Mouse (Mus musculus): ENCODE data around the gene Tmem211.
A peak's percentile ranks its signal among the peaks of the same experiment; 100 is the strongest.

Gene Tmem211

DNA sequence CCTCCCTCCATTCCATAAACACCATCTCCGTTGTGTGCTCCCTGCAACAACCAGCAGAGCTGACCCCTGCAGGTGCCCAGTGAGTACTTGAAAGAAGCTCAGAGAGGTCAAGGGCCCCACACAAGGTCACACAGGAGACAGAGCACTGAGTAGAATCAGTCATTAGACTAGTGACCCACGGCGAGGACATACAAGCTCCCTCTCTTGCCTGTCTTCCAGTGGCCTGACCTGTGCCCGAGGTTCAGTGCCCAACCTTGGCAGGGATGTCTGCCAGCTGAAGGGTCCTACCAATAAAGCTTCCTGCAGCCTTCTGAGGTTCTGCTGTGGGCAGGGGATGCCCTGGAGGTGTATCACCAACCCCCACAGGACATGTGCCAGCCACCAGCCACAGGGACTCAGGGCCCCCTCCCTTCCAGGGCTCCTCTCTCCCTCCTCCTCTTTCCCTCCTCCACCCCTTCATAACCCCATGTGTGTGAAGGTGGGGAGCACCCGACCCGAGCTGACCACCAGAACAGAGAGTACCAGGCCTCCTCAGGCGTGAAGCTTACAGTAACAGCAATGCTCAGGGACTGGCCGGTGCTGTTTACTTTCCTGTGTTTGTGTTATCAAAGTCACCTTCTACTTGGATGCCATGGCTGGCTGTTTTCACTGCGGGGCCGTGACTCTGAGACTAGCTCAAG is 14.4 kb upstream of the Tmem211 start:
- no peak for DNase-seq (ENCODE audit: inconsistent ontology term)

DNA sequence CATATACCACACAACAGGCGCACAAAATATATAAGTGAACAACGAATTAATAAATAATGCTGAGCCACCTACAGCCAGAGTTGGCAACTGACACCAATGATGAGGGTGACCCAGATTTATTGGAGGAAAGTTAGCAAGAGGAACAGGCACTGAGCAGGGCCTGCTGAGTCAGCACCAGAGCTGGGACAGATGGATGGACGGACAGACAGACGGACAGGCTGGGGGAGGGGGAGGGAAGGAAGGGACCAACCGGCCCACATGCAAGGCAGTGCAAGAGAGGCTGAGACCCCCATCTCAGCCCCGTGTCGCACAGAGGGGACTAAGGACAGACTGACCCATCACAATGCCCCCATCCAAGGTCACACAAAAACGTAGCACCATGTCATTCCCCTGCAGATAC is 12.7 kb upstream of the Tmem211 start:
- DNase-seq (ENCODE audit: inconsistent ontology term) = no peak

DNA sequence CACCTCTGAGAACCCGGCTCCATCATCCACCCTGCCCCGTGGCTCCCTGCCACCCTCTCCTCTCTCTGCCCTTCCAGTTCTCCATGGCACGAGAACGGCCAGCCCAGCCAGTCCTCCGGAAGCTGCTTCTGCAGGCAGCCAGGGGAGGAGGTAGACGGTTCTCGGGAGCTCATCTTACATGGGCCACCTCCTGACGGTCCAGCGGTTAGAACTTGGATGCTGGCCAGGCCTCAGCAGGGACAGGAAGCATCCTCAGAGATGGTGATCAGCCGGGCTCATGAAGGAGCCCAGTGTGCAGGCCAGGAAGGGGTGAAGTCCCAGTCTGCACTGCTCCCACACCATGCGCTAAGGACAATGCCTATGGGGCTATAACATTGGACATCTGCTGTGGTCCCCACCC is 12.3 kb upstream of the Tmem211 start:
- DNase-seq (ENCODE audit: inconsistent ontology term) = peak; percentile 80

DNA sequence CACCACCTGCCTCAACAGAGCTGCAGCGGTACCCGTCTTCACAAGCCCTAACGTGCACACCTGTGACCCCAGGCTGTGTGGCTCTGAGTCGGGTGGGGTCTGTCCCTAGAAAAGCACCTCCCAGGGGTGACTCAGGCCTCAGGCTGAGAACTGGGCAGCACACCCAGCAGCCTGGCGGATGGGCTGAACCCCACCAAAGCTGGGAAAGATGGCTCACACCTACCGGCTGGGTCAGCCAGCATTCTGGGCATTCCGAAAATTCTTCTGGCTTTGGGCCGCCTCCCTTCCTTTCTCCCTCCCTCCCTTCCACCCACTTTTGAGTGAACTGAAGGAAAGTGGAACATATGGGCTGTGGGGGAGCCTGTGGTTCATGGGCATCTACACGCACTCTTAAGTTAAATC is 11.1 kb upstream of the Tmem211 start:
- peak; percentile 94 for DNase-seq (ENCODE audit: inconsistent ontology term)

DNA sequence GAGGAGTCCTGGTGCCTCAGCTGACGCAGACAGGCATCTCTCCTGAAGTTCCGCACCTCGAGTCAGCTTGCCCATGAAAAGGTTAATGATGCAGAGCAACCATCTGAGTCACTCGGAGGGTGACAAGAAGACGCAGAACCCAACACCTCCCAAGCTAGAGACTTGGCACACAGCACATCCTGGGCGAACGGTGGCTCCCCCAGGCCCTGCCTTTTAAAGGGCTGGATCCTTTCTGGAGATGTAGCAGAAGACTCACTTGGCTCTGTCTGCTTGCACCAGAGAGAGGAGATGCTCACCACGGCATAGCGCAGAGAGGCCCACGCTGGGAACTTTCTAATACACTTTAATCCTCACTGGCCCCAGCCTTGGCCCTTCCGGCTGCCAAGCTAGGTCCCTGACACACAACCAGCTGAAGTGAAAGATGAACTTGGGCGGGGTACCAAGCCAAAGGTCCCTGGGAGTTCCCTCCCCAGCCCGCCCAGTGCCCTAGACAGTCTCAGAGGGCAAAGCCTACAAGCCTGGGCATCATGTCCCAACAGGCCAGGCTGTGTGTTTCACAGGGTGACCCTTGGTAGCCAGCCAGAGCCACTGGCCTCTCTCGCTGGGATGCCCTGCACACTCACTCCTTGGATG is 10.3 kb upstream of the Tmem211 start:
- DNase-seq (ENCODE audit: inconsistent ontology term) = peak; percentile 88

DNA sequence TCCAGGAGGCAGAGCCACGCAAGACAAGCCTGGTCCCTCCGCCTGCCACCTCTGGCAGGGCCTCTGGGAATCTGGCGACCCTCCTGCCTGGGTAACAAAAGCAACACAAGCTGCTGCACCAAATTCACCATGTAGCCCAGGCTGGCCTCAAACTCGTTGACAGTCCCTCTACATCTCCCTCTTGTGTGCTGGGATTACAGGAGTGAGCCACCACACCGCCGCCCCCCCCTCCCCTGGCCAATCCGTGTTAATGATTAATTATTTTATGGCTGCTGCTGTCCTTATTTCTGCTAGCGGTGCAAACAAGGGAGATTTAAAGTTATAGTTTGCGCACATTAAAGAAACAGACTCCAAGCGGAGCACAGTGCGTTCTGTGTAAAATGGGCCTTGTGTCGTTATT is 9.6 kb upstream of the Tmem211 start:
- no peak for DNase-seq (ENCODE audit: inconsistent ontology term)

DNA sequence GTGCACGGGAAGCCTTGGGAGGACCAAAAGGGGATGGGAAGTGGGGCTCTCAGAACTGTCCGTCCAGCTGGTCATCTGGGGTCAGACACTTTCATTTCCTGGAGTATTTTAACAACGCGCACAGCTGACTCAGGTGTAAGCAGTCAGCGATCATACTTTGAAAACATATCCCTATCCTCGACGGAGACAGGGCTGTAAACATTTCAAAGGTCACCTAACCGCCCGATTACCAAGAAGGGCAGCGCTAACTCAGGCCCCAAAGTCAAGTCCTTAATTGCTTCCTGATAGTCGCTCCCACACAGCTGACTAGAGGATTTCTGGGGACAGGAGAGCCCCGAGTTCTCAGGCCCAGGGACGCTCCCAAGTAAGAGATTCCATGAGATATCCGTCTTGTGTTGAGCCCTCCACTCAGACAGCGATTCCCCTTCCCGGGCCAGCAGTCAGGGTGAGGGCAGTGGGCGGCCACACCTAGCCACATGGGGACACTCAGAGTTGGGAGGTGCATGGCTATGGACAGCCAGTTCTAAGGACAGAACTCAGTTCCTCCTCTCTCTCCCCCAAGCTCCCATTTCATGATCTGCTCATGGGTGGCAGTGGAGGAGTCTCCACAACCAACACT is 8.0 kb upstream of the Tmem211 start:
- DNase-seq (ENCODE audit: inconsistent ontology term) = no peak

DNA sequence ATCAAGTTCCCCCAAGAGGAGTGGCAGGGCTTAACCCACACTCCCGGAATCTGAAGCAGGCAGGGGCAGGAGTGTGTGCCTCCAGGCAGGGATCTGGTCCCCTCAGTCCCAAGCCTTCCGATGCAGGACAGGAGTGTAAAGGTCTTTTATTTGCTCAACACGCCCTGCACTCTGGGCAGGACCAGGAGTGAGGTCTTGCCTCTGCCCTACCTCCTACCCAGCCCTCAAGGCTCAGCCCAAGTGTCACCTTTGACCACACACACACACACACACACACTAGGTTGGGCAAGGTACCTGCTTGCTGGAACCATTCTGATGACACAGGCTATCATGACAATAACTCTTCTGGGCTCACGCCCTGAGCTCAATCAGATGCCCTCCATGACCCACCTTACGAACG is 7.3 kb upstream of the Tmem211 start:
- no peak for DNase-seq (ENCODE audit: inconsistent ontology term)

DNA sequence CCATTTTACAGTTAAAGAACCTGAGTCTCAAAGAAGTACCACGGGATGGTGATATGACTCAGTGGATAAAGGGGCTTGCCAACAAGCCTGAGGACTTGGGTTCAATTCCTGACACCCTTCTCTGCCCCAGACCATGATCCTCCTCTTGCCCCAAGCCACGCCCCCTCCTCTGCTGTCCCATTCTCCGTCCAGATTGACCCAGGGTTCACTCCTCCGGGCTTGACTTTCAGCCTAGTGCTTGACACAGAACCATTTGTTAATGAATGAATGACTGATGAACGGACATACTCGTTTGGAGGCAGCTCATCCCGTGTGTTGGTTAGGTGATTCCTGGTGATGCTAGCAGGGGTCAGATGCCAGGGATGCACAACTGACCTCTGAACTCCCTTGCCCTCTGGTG is 6.8 kb upstream of the Tmem211 start:
- DNase-seq (ENCODE audit: inconsistent ontology term) = no peak

DNA sequence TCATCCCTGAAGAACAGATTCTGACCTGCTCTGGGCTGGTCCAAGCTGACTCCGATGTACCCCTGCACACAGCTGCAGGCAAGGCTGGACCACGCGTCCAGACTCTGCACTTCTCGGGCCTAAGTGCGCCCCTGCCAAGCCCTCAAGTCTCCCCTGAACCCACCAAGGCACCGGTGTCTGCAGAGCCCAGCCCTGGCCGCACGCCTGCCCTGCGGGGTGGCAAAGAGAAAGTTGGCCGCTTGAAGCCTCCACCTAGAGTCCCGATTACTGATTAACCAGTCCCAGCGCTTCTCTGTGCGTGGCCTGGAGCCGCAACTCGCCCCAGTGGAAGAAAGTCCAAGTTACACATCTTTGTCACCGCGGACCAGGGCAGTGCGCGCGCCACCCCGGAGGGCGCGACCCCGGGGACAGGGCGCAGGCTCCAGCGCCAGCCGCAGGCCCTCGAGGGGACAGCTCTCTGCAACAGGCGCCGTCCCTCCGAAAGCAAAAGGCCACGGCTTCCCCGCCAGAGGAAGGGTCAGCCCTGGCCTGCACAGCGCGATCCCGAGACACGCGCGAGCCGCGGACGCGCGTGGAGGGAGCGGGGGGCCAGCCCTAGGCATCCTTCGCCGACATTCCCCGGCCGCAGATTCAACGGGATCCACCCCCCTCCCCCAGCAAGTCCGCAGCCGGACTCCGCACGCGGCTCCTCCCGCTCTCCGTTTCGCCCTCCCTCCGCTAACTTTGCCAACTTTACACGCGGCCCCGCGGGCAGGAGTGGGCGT is 6.1 kb upstream of the Tmem211 start:
- peak; percentile 78 for DNase-seq (ENCODE audit: inconsistent ontology term)

DNA sequence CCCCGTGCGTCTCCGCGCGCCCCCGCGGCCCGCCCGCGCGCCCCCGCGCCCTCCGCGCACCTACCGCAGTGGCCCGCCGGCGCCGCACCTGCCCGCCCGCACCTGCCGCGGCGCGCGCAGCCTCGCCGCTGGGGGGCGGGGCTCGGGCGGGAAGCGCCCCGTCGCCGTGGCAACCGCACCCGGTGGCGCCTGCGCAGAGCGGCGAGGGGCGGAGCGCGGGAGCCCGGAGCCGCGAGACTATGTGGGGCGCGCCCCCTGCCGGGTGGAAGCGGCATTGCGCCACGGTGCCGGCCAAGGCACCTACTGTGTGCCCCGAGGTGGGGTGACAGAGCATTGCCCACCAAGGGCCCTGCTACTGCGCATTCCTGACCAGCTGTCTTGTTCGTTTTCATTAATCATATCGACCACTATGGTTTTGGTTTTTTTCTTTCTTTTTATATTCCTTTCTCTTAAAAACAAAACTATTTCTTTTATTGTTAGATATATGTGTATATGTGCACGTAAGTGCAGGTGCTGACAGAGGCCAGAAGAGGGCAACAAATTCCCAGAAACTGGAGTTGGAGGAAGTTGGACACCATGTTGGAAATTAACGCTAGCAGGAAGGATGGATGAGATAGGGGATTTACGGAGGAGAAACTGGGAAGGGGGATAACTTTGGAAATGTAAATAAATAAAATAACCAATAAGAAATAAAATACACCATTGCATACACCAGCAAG is 5.4 kb upstream of the Tmem211 start, which contains the start of gene 2900026A02Rik:
Gene 2900026A02Rik, minus strand, starts transcription at position 90 of the 719 bp plus-strand sequence.
- peak; percentile 83 for DNase-seq (ENCODE audit: inconsistent ontology term)

DNA sequence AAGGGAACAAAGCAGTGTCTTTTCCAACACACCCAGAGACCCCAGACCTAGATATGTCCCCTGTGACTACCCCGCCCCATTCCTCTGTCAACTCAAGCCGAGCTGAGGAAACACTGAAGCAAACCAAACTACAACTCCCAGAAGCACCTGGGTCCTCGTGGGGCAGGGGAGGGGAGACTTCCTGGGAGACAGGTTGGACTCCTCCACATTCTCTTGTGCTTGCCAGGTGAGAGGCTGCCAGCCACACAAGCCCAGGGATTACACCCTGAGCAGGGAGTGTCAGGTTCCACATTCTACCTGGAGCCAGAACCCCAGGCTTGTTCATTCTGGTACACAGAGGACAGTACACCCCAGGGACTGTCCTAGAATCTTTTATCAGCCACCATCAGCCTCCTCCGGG is 2.8 kb upstream of the Tmem211 start:
- no peak for DNase-seq (ENCODE audit: inconsistent ontology term)

DNA sequence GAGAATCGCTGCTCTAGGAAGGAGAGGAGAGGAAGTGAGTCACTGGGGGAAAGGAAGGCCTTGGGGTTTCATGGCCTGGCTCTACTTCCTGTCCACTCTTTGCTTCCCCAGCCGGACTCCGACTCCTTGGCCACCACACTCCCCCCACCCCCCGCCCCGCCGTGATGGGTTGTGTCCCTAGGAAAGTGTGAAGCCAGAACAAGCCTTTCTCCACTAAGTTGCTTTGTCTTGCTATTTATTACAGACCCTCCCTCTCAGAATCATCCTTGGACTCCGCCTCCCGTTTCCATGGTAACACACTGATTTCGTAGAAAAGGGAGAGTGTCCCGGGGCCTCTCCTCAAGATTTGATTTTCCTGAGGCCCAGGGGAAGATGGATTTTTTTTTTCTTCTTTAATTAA is 1.4 kb upstream of the Tmem211 start:
- DNase-seq (ENCODE audit: inconsistent ontology term) = no peak

DNA sequence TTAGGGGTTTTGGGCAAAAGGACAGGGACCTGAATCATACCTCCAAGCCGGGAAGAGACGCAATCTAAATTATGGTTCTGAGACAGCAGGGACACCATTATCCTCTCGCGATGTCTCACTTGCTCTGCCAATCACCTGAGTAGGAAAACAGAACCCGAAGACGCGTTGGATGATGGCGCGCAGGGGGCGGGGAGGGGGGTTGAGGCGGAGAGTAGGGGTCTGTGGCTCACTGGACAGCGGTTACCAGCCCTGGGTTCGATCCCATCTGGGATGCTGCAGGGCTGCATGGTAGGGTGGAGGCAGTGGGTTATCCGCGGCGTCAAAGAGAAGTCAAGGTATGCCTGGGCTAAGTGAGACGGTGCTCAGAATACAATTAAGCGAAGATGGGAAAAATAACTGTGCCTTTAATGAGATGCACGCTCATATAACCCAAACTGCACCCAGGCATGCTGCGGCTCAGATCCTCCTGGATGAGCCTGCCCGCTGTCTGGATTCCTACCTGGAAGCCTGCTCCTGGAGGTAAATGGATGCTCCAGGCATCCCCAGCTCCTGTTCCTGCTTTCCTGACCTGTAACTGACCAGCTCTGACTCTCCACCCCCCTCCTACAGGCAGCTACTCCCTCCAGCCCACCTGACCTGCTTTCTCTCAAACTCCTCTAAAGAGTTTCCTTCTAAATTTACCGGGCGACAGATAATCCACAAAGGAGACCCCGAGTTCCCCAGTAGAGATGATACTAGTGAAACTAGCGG is 848 bp upstream of the Tmem211 start:
- no peak for DNase-seq (ENCODE audit: inconsistent ontology term)

DNA sequence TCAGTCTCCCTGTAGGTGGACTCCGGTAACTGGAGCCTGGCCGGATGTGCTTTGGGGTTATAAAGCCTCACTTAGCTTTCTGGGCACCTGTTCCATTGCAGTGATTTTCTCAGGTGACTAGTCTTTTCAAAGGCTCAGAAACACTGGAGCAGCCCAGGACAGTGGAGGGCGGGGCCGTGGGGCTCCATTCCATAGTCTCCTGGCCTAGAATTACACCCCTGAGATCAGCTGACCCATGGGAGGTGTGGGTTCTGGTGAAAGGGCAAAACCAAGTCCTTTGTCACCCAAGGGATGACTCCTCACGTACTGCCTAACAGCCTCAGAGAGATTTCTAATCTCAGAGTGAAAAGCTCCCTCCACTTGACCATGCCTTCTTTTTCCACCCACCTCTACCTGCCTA is 3.5 kb downstream of the Tmem211 start:
- DNase-seq (ENCODE audit: inconsistent ontology term) = no peak

DNA sequence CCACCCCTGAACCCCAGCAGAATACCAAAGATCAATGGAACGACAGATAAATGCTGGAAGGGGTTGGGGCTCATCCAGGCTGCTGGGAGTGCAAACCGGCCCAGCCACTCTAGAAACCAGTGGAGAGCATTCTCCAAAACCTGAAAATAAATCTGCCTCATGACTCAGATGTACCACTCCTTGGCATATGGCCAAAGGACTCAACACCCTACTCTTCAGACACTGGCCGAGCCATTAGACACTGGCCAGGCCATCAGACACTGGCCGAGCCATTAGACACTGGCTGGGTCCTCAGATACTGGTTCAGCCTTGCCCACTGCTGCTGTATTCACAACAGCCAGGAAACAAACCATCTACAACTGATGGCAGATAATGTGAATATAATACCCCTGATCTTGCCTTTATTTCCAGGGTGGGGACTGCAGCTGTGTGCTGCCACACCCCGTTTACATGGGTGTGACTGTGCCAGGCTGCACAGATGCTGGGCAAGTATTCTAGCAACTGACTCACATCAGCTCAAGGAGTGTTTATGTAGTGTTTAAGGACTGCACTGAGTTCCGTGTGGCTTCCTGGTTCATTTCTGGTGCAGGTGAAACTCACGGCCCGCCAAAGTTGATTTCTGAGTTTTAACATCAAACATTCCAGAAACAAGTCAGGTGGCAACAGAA is 22.7 kb downstream of the Tmem211 start:
- DNase-seq (ENCODE audit: inconsistent ontology term) = no peak

DNA sequence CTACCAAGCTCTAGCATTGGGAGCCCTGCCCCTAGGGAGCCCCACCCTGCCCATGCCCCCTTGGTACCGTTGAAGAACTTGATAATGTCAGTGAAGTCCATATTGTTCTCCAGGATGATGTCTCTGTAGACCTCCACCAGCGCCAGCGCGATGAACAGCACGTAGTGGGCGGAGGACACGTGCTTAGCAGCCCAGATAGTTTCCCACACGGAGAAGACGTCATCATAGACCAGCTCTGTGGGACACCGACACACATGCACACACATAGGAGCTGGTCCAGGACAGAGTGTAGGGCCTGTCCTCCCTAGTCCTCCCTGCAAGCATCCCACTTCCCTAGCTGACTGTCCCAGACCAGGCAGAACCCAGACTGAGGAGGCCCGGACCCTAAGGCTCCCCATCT is 24.1 kb downstream of the Tmem211 start:
- DNase-seq (ENCODE audit: inconsistent ontology term) = no peak

DNA sequence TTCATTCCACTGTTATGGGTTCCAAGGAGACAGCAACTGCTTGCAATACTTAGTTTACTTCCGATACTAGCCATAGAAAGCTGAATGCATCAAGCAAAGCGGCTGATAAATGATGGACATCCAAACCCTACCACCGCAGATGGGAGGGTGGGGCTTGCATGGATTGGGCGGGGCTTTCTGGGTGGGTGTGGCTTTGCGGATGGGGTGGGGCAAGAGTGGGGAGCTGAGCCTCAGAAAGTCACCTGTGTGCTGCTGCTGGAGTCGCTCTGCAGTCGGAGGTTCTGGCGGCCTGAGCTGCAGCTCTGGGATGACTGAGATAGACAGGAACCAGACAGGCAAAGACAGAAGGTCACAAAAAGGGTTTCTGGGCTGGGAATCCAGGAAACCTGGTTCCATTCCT is 38.9 kb downstream of the Tmem211 start:
- no peak for DNase-seq (ENCODE audit: inconsistent ontology term)

DNA sequence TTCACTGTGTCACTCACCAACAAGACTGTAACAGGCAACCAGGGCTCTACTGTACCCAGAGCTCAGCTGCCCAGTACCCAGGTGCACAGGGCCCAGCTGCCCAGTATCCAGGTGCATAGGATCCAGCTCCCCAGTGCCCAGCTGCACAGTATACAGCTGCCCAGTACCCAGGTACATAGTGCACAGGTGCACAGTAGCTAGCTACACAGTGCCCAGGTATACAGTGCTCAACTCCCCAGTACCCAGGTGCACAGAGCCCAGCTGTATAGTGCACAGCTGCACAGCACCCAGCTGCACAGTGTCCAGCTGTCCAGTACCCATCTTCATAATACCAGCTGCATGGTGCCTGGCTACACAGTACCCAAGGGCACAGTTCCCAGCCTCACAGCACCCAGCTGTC is 41.5 kb downstream of the Tmem211 start:
- no peak for DNase-seq (ENCODE audit: inconsistent ontology term)

DNA sequence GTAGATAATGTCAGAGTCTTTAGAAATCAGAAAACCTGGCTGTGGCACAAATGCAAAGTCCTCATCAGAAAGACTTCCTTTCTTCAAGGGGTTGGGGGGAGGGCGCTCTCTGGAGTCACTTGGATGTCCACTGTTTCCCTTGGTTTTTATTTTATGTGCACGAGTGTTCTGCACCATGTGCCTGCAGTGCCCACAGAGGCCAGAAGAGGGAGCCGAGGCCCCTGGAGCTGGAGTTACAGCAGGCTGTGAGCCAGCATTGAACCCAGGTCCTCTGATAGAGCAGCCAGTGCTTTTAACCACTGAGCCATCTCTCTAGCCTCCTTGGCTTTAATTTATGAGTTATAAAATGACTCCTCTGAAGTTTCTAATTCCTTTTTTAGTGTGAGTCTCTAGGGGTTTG is 43.3 kb downstream of the Tmem211 start:
- DNase-seq (ENCODE audit: inconsistent ontology term) = no peak

Data from Muller cell, postnatal 12 days (primary cell).